Mouse (Mus musculus): Measurements from ENCODE around the gene Atg101. TPM values are rescaled to one million over a fixed set of nuclear protein-coding genes. Genes with fewer than 3 reads are reported as not detected.
"Not testable (repeated sequence)": the region's sequence is repeated elsewhere in the genome, so short reads cannot be mapped to it uniquely, and the experiment has no call there.

Gene Atg101
- total RNA-seq, 2 experiments from 2014 or later, result 21.5 to 25.0 TPM

GRCm38 (mm10) chr15:101308440-101309348, 24.6 kb downstream of the Atg101 start:
- intact Hi-C loops (cut with DNase I), result no loop called here
- peak; percentile 57 for DNase-seq (ENCODE audit: low spot score)

DNA sequence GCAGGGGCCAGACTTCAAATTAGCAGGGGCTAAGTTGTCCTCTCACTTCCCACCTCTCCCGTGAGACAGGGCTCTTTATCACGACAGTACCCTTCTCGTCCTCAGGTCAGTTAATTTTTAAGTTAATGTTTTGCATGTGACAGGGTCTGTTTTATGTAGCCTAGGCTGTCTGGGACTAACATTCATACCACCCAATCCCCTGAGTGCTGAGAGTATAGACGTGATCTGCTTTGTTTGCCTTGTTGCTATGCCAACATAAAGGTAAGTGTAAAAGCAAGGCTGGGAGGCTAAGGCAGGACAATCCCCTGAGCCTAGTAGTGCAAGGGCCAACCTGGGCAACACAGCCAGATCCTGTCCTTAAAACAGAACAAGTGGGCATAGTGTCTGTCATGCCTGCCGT, 25.4 kb downstream of the Atg101 start:
- intact Hi-C loops (cut with DNase I), result no loop called here
- no peak for DNase-seq (ENCODE audit: low spot score)

GRCm38 (mm10) chr15:101311087-101311770, 27.2 kb downstream of the Atg101 start:
- no peak for DNase-seq (ENCODE audit: low spot score)
- intact Hi-C loops (cut with DNase I), result no loop called here

DNA sequence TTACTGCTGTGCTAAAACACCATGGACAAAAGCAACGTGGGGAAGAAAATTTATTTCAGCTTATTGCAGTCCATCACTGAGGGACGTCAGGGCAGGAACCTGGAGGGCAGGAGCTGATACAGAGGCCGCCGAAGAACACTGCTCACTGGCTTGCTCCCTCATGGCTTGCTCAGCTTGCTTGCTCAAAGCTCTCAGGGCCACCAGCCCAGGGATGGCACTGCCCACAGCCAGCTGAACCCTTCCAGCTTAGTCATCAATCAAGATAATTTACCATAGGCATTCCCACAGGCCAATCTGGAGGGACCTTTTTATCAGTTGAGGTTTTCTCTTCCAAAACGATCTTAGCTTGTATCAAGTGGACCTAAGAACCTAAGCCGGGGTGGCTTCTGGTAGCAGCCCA, 27.9 kb downstream of the Atg101 start:
- no peak for DNase-seq (ENCODE audit: low spot score)
- intact Hi-C loops (cut with DNase I), result no loop called here

- intact Hi-C loops (cut with DNase I), result loop anchor here (1.0 to 5.0 kb wide), 3 partner anchors 30 to 93 kb away; partner anchors contain the start of gene Grasp
- DNase-seq (ENCODE audit: low spot score), result no peak
Observed at GRCm38 (mm10) chr15:101315378-101315777, 31.3 kb downstream of the Atg101 start.

DNA sequence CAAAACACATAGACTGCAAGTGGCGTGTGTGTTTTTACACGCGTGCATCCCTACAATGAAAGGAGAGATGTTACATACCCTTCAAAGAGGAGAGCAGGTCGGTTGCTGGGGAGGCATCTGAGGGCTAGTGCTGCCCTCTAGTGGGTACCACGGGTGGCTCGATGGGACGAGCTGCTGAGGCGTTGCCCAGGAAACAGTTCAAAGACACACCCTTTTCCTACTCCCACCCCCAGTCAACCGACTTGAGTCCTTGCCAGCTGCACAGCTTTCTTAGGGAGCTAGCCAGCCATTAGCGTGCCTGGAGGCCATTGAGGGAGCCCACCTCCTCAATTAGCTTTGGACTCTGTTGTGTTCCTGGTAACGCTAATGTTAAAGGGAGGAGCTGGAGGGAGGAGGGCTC, 31.8 kb downstream of the Atg101 start:
- peak; percentile 87 for DNase-seq (ENCODE audit: low spot score)
- intact Hi-C loops (cut with DNase I), result loop anchor here (1.0 to 5.0 kb wide), 3 partner anchors 31 to 94 kb away; partner anchors contain the start of gene Grasp

DNA sequence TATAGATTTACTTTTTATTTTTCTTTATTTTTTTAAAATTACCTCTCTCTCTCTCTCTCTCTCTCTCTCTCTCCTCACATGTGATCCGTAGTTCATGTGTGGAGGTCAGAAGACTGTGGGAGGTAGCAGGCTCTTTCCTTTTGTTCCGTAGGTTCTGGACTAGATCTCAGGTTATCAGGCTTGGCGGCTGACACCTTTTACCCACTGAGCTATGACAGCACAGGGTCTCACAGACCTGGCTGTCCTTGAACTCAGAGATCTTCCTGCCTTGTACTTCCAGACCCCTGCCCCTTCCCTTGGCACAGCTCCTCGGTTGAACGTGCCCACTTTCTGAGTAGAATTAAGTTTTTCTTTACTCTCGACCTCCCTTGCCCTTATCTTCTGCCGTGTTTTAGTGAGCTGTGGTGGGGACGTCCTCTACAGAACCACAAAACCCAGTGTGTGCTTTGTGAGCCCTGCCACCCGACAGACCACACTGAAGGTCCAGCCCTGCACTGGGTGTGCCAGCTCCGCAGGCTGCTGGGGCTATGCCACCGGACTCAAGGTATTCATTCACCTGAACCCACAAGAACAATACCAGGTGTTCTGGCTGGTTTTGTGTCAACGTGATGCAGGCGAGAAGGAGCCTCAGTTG, 32.3 kb downstream of the Atg101 start:
- no peak for DNase-seq (ENCODE audit: low spot score)

GRCm38 (mm10) chr15:101316913-101317813, 33.1 kb downstream of the Atg101 start:
- no peak for DNase-seq (ENCODE audit: low spot score)
- intact Hi-C loops (cut with DNase I), result loop anchor here (5.0 kb wide), 1 partner anchor 95 kb away; the partner anchor contains the start of gene Grasp

More for the DNA sequence above, 32.3 kb downstream of the Atg101 start:
- intact Hi-C loops (cut with DNase I), result loop anchor here (5.0 kb wide), 1 partner anchor 94 kb away; the partner anchor contains the start of gene Grasp

DNA sequence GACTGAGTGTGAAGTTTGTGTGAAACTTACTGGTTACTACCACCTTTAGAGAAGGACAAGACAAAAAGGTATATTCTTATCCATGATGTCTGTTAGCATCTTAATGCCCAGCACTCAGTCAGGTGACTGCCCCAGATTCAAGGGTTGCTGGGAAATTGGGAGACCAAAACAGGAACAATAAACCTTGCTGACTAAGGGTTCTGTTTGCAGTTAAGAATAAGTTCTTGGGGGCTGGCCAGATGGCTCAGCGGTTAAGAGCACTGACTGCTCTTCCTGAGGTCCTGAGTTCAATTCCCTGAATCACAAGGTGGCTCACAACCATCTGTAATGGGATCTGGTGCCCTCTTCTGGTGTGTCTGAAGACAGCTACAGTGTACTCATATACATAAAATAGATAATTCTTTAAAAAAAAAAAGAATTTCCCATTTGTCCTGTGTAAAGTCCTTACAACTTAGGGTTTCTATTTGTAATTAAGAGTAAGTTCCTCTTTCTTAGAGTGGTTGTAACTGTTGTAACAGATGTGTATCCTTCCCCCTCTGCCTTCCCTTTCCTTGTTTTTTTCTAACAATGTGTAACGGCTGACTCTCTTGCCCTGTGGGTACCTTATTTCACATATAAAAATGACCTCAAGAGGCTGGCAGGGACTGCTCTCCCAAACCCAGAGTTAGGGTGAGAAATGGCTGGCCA, 33.9 kb downstream of the Atg101 start:
- DNase-seq (ENCODE audit: low spot score), result no peak
- intact Hi-C loops (cut with DNase I), result loop anchor here (5.0 kb wide), 1 partner anchor 96 kb away; the partner anchor contains the start of gene Grasp

GRCm38 (mm10) chr15:101318889-101319765, 35.1 kb downstream of the Atg101 start:
- DNase-seq (ENCODE audit: low spot score), result no peak
- intact Hi-C loops (cut with DNase I), result loop anchor here (5.0 kb wide), 1 partner anchor 97 kb away; the partner anchor contains the start of gene Grasp

GRCm38 (mm10) chr15:101320010-101320617, 36.0 kb downstream of the Atg101 start:
- intact Hi-C loops (cut with DNase I), result no loop called here
- DNase-seq (ENCODE audit: low spot score), result no peak

GRCm38 (mm10) chr15:101320618-101321041, 36.6 kb downstream of the Atg101 start:
- intact Hi-C loops (cut with DNase I), result no loop called here

GRCm38 (mm10) chr15:101321126-101321525, 37.1 kb downstream of the Atg101 start:
- intact Hi-C loops (cut with DNase I), result no loop called here
- DNase-seq (ENCODE audit: low spot score), result no peak

More at GRCm38 (mm10) chr15:101320618-101321041, 36.6 kb downstream of the Atg101 start:
- no peak for DNase-seq (ENCODE audit: low spot score)

DNA sequence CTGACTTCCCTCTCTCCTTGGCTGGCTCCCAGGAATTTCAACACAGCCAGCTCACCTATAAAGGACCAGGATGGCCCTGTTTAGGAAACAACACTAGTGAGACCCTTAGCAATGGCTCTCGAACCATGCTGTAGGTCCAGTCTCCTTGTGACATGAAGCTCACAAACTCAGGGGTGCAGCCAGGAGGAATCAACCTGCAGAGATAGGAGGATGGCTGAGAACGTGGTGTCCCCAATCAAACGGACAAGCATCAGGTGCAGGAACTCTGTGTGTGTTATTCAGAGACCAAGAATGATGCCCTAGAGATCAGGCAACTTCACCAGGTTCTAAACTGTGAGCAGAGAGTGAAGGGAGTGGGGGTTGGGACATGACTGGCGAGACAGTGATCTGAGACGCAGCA, 38.0 kb downstream of the Atg101 start:
- intact Hi-C loops (cut with DNase I), result no loop called here
- DNase-seq (ENCODE audit: low spot score), result no peak

DNA sequence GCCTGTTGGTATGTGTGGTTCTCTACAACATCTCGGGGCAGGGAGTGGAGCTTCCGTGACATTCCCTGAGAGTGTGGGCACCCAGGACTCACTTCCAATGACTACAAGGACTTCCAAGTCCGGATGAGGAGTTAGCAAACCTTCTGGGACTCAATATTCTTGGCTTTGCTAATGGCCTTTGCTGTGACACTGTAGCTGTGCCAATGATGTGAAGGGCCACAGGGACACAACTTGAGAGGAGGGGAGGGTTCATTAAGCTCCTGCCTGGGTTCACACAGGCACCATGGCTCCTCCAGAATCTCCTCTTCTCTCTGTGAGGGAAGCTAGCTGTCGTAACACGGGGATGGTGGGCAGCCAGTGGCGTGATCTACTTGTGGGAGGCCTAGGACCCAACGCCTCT, 38.6 kb downstream of the Atg101 start:
- DNase-seq (ENCODE audit: low spot score), result no peak
- intact Hi-C loops (cut with DNase I), result no loop called here

GRCm38 (mm10) chr15:101323511-101323910, 39.4 kb downstream of the Atg101 start:
- intact Hi-C loops (cut with DNase I), result no loop called here
- no peak for DNase-seq (ENCODE audit: low spot score)

DNA sequence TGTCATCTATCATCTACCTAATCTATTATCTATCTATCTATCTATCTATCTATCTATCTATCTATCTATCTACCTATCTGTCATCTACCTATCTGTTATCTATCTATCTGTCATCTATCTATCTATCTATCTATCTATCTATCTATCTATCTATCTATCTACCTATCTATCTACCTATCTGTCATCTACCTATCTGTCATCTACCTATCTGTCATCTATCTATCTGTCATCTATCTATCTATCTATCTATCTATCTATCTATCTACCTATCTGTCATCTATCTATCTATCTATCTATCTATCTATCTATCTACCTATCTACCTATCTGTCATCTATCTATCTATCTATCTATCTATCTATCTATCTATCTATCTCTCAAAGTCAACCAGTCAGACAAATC, 40.3 kb downstream of the Atg101 start:
- DNase-seq (ENCODE audit: low spot score); intact Hi-C loops (cut with DNase I): not testable (repeated sequence)
